In genomic region chr9:55271960-55272560, GRCm38 (mm10) we compare ENCODE assay signal across 14 mouse cellular contexts. TPM values are rescaled to one million over a fixed set of nuclear protein-coding genes. Genes with fewer than 3 reads are reported as not detected.
"Had no signal": no experiment of that assay in that cellular context is flagged by ENCODE, and none has a peak within 500 bp of the region (broad histone marks: within the 10 kb centered on the region; RNA-seq: fewer than 3 reads in every experiment).

No protein-coding gene starts in this region.

- H3K4me1 ChIP-seq: midbrain, embryonic 12.5 days had no signal

- ATAC-seq: midbrain, embryonic 16.5 days had no signal

- H3K4me3 ChIP-seq: layer of hippocampus, adult 2 months; limb, embryonic 13.5 days; midbrain, embryonic 12.5 days had no signal

- DNase-seq: kidney, postnatal 10 days; kidney, postnatal 4 days; left cerebral cortex, postnatal 4 days; lung, adult 18-20 months; lung, postnatal 4 days; spleen, adult 18-20 months; thymus, adult 18-20 months; thymus, postnatal 14 days had no signal

- H3K27ac ChIP-seq: layer of hippocampus, adult 2 months; limb, embryonic 13.5 days; liver, embryonic 14.5 days; midbrain, embryonic 12.5 days had no signal

RNA-seq across cellular contexts. Expression of gene Nrg4, which starts 54.6 kb away (rescaled TPM):
- total RNA-seq: megakaryocyte-erythroid progenitor cell, adult 5-6 weeks had no signal

RNA-seq across cellular contexts. Expression of gene Tmem266, which starts 54.7 kb away (rescaled TPM):
- total RNA-seq: megakaryocyte-erythroid progenitor cell, adult 5-6 weeks had no signal
- polyA plus RNA-seq: liver, embryonic 14.5 days had no signal
